Mouse (Mus musculus) ES-E14 (cell line): Measurements from ENCODE around the gene Glra4.

ENCODE experiments used
- HCFC1 ChIP-seq: IDR thresholded peaks from 2 replicates; pipeline ENCODE4 v1.6.1; 2012; ENCODE audit warnings: low read length, inconsistent platforms, borderline replicate concordance; ENCODE audit not compliant: insufficient read depth
- MAFK ChIP-seq: IDR thresholded peaks from 2 replicates; pipeline ENCODE4 v1.6.1; 2014; ENCODE audit warnings: mild to moderate bottlenecking, low read depth, low read length, inconsistent platforms; ENCODE audit not compliant: insufficient read depth
- ZC3H11A ChIP-seq: IDR thresholded peaks from 2 replicates; pipeline ENCODE4 v1.6.1; 2012; ENCODE audit warnings: low read depth, mild to moderate bottlenecking, inconsistent platforms, low read length, borderline replicate concordance
- ZNF384 ChIP-seq: IDR thresholded peaks from 2 replicates; pipeline ENCODE4 v1.6.1; 2012; ENCODE audit warnings: low read depth, low read length, inconsistent platforms

DNA sequence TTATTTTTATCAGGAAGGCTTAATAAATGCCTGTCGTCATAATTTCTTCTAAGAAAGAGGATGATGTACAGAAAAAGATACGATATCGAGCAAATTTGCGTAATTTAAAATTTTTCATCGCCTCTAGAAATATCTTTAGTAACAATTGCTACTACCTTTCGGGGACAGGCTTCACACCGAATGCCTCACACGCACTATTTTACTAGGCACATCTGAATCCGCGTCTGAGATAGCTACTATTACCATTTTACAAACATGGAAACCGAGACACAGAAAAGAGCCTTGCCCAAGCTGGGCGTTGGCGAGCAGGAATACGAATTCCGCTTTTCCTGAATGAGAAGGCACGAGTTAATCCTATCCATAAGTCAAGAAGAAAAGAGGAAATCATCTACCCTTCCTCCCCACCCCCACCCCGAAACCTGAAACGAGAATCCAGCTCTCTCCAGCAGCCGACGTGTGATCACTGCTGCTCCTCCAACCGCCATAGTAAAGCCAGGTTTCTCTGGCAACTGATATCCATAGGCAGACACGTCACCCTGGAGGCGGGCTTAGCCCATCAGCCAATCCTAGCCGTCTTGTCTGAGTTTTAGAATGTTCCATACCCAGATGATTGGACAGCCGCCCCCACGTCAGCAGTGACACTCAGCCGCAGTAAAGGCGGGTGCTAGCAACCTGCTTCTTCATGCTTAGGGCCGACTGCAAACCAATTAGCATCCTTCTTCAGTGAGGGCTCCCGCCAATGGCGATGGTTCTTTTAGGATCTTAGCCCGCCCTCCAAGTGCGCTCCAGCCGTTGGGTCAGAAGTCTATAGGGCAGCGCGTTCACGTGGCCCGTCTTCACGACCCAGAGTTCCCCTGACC is 38.9 kb downstream of the Glra4 start:
- TF ChIP-seq HCFC1 = peak; percentile 48; the same call in 1 of the 2 replicates
- TF ChIP-seq ZC3H11A = no peak
- TF ChIP-seq MAFK = no peak
- no peak for TF ChIP-seq ZNF384
